Mouse (Mus musculus) ES-E14 (cell line): ENCODE measurements at regions not wholly inside any gene's neighbourhood (a gene's known extent, or its start where the extent isn't known, plus 50 kb on each side); places are given as distances from the start of the nearest gene placed in this dataset.

Source experiments
- DNase-seq: peaks from one replicate; pipeline ENCODE4 v3.0.0-alpha.2; 2013; ENCODE audit warnings: low read depth, low spot score
- H3K27ac ChIP-seq: 2 replicates; pipeline ENCODE4 v1.5.1; 2012; ENCODE audit warnings: low read depth, mild to moderate bottlenecking, low read length, moderate library complexity, mixed read lengths; ENCODE audit not compliant: poor library complexity, insufficient read depth, severe bottlenecking
- H3K36me3 ChIP-seq: 2 replicates; pipeline ENCODE4 v1.6.1; 2012; ENCODE audit warnings: mild to moderate bottlenecking, low read length, moderate library complexity, mixed read lengths; ENCODE audit not compliant: control insufficient read depth, poor library complexity, insufficient read depth, severe bottlenecking
- H3K4me1 ChIP-seq, 2 experiments: fragments of 150-350 bp in 1 of 2; sonication (generic) in 1 of 2; 2 replicates each; pipeline ENCODE4 v1.6.1; 2012; ENCODE audit warnings: low read length in 2 of 2, mild to moderate bottlenecking in 1 of 2, mixed read lengths in 1 of 2; ENCODE audit not compliant: control insufficient read depth in 2 of 2, insufficient read depth in 2 of 2, poor library complexity in 1 of 2
- H3K4me3 ChIP-seq, 2 experiments: fragments of 150-350 bp in 1 of 2; sonication (generic) in 1 of 2; 2 replicates each; pipeline ENCODE4 v1.5.1; 2012; ENCODE audit warnings: low read length in 2 of 2, low read depth in 1 of 2, mild to moderate bottlenecking in 1 of 2, mixed read lengths in 1 of 2; ENCODE audit not compliant: insufficient read depth in 1 of 2, poor library complexity in 1 of 2, severe bottlenecking in 1 of 2
- H3K9ac ChIP-seq: 2 replicates; pipeline ENCODE4 v1.6.1; 2012; ENCODE audit warnings: low read depth, mild to moderate bottlenecking, low read length, mixed read lengths; ENCODE audit not compliant: poor library complexity, insufficient read depth, severe bottlenecking
- H3K9me3 ChIP-seq: fragments of 150-350 bp; sonication (generic); 2 replicates; pipeline ENCODE4 v1.6.1; 2012; ENCODE audit warnings: low read depth, mild to moderate bottlenecking, low read length; ENCODE audit not compliant: control insufficient read depth, insufficient read depth
- CHD2 ChIP-seq: IDR thresholded peaks from 2 replicates; pipeline ENCODE4 v1.6.1; 2014; ENCODE audit warnings: mild to moderate bottlenecking, low read depth, low read length, inconsistent platforms
- HCFC1 ChIP-seq: IDR thresholded peaks from 2 replicates; pipeline ENCODE4 v1.6.1; 2012; ENCODE audit warnings: low read length, inconsistent platforms, borderline replicate concordance; ENCODE audit not compliant: insufficient read depth
- MAFK ChIP-seq: IDR thresholded peaks from 2 replicates; pipeline ENCODE4 v1.6.1; 2014; ENCODE audit warnings: mild to moderate bottlenecking, low read depth, low read length, inconsistent platforms; ENCODE audit not compliant: insufficient read depth
- ZC3H11A ChIP-seq: IDR thresholded peaks from 2 replicates; pipeline ENCODE4 v1.6.1; 2012; ENCODE audit warnings: low read depth, mild to moderate bottlenecking, inconsistent platforms, low read length, borderline replicate concordance
- ZNF384 ChIP-seq: IDR thresholded peaks from 2 replicates; pipeline ENCODE4 v1.6.1; 2012; ENCODE audit warnings: low read depth, low read length, inconsistent platforms
- in situ Hi-C, 2 experiments: fragments of 600-800 bp; cut with MboI; formaldehyde crosslinking; loops; one replicate each; pipeline ENCODE4 v1.15.1; 2025; ENCODE audit warnings: low sequenced_read_pairs in 2 of 2, inconsistent platforms in 1 of 2; ENCODE audit not compliant: unreplicated experiment in 2 of 2

- in situ Hi-C loops: no loop called here
- peaks cover 2% of the 10 kb centered on the region; the same call in 1 of the 2 replicates for H3K9me3 ChIP-seq
- H3K36me3 ChIP-seq: no peaks in the 10 kb centered on the region
- TF ChIP-seq MAFK (no peak), CHD2 (no peak), ZNF384 (no peak), ZC3H11A (no peak), HCFC1 (no peak)
- H3K27ac ChIP-seq: no peak overlapping the region
- H3K4me3 ChIP-seq: no peak overlapping the region
- no peaks in the 10 kb centered on the region for H3K4me1 ChIP-seq
- no peak overlapping the region for H3K9ac ChIP-seq
- no peak for DNase-seq
Measured at GRCm38 (mm10) chr4:40051848-40052247, 91.0 kb upstream of the Aco1 start.

GRCm38 (mm10) chr4:40053391-40053790 is 89.5 kb upstream of the Aco1 start:
- in situ Hi-C loops: no loop called here

GRCm38 (mm10) chr4:40063751-40064456 is 79.0 kb upstream of the Aco1 start:
- no peak overlapping the region for H3K9ac ChIP-seq
- in situ Hi-C loops: no loop called here
- peaks cover 11% of the 10 kb centered on the region for H3K9me3 ChIP-seq
- H3K36me3 ChIP-seq: no peaks in the 10 kb centered on the region
- DNase-seq: no peak
- H3K4me3 ChIP-seq: no peak overlapping the region
- no peaks in the 10 kb centered on the region for H3K4me1 ChIP-seq
- H3K27ac ChIP-seq: no peak overlapping the region
- TF ChIP-seq HCFC1: no peak
- TF ChIP-seq MAFK: no peak
- TF ChIP-seq ZC3H11A: no peak
- TF ChIP-seq ZNF384: no peak
- no peak for TF ChIP-seq CHD2

More at GRCm38 (mm10) chr4:40053391-40053790, 89.5 kb upstream of the Aco1 start:
- Histone ChIP-seq H3K27ac (no peak overlapping the region), H3K4me3 (no peak overlapping the region), H3K9ac (no peak overlapping the region), H3K9me3 (peaks cover 2% of the 10 kb centered on the region; the same call in 1 of the 2 replicates), H3K36me3 (no peaks in the 10 kb centered on the region), H3K4me1 (no peaks in the 10 kb centered on the region)
- TF ChIP-seq ZC3H11A (no peak), MAFK (no peak), HCFC1 (no peak), ZNF384 (no peak), CHD2 (no peak)
- DNase-seq: no peak

- H3K4me1 ChIP-seq: no peaks in the 10 kb centered on the region
- no peak overlapping the region for H3K27ac ChIP-seq
- no peak for DNase-seq
- no peak overlapping the region for H3K4me3 ChIP-seq
- in situ Hi-C loops: no loop called here
- no peak overlapping the region for H3K9ac ChIP-seq
- peaks cover 11% of the 10 kb centered on the region for H3K9me3 ChIP-seq
- no peaks in the 10 kb centered on the region for H3K36me3 ChIP-seq
- no peak for TF ChIP-seq HCFC1
- no peak for TF ChIP-seq MAFK
- TF ChIP-seq CHD2: no peak
- TF ChIP-seq ZC3H11A: no peak
- no peak for TF ChIP-seq ZNF384
Measured at GRCm38 (mm10) chr4:40064457-40064836, 78.4 kb upstream of the Aco1 start.
